Mouse (Mus musculus) embryonic facial prominence, embryonic 15.5 days (tissue): Measurements from ENCODE around the gene Axin1. TPM values are rescaled to one million over a fixed set of nuclear protein-coding genes. Genes with fewer than 3 reads are reported as not detected.

ENCODE experiments used
- ATAC-seq: fragments of 200-750 bp; cut with Nextera tagmentation; 2 replicates; pipeline ENCODE4 v1.8.0; 2017; ENCODE audit warnings: low read depth, moderate TSS enrichment; ENCODE audit not compliant: insufficient number of reproducible peaks, low FRiP score, low TSS enrichment
- H3K27ac ChIP-seq: fragments of 300-500 bp; sonication (generic); replicated peaks from 2 replicates; pipeline ENCODE4 v1.5.1; 2015; ENCODE audit warnings: mild to moderate bottlenecking, inconsistent platforms
- H3K27me3 ChIP-seq: fragments of 300-500 bp; sonication (generic); 2 replicates; pipeline ENCODE4 v1.6.1; 2015; ENCODE audit warnings: inconsistent platforms
- H3K36me3 ChIP-seq: fragments of 300-500 bp; sonication (generic); 2 replicates; pipeline ENCODE4 v1.6.1; 2015; ENCODE audit warnings: mild to moderate bottlenecking, inconsistent platforms
- H3K4me1 ChIP-seq: fragments of 300-500 bp; sonication (generic); 2 replicates; pipeline ENCODE4 v1.6.1; 2015; ENCODE audit warnings: inconsistent platforms
- H3K4me2 ChIP-seq: fragments of 300-500 bp; sonication (generic); replicated peaks from 2 replicates; pipeline ENCODE4 v1.6.1; 2015; ENCODE audit warnings: mild to moderate bottlenecking, inconsistent platforms
- H3K4me3 ChIP-seq: fragments of 300-500 bp; sonication (generic); replicated peaks from 2 replicates; pipeline ENCODE4 v1.5.1; 2015; ENCODE audit warnings: mild to moderate bottlenecking, inconsistent platforms
- H3K9ac ChIP-seq: fragments of 300-500 bp; sonication (generic); 2 replicates; pipeline ENCODE4 v1.6.1; 2015; ENCODE audit warnings: inconsistent platforms
- H3K9me3 ChIP-seq: fragments of 300-500 bp; sonication (generic); replicated peaks from 2 replicates; pipeline ENCODE4 v1.6.1; 2016; ENCODE audit warnings: inconsistent platforms
- WGBS: fragments of 180-500 bp; shearing (Covaris S2); methylation state at CpG from one replicate; pipeline ENCODE4 v1.1.7; 2015; 5-methylcytosine and 5-hydroxymethylcytosine counted together
- polyA plus RNA-seq: library from polyadenylated mRNA; unstranded; fragments of >200 nt; fragmentation: Nextera tagmentation; extraction: Ambion mirVana; gene quantifications from 2 replicates; pipeline ENCODE4 v1.2.1, GENCODE M21; 2015

Gene Axin1
- polyA plus RNA-seq, 1 experiment from 2014 or later: 12.7 TPM

DNA sequence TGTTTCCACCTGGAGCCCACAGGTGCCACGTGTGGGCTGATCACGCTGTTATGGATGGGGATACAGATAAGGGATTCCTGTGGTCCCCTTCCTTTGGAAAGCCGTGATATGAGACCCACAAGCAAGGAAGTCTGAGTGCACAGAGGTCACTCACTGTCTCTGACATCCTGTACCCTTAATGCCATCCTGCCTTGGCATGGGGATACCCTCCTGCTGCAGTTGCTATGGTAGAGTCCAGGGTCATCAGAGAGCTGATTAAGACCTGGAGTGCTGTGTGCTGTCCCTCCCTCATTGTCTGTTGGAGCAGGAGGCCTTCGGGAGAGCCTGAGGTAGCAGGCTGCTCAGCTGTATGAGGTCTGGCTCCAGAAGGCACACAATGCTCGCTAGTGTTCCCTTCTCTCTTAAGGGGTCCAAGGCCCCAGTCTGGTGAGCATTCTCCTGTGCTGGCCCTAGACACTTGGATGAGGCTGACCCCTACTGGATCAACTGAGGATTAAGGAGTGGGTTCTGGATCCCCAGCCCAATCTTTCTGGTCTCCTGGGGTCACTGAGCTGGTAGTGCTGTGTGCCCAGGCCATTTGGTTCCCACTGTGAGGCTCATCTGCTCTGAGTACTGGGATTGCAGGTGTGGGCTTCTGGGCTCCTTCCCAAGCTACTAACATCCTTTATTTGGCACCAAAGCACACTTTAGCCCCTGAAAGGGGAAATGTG, 15.9 kb upstream of the Axin1 start:
- 55% methylated on average over 5 of the region's 5 CpGs for WGBS
- H3K4me1 ChIP-seq: peaks cover 16% of the 10 kb centered on the region
- H3K4me2 ChIP-seq: no peak overlapping the region
- H3K36me3 ChIP-seq: peaks cover 25% of the 10 kb centered on the region
- H3K27me3 ChIP-seq: peaks cover 17% of the 10 kb centered on the region
- H3K4me3 ChIP-seq: 0 out of 2 replicates have a peak overlapping the region, but pooled peaks have one; percentile 98
- no peak for ATAC-seq
- no peak overlapping the region for H3K9ac ChIP-seq
- no peaks in the 10 kb centered on the region for H3K9me3 ChIP-seq
- no peak overlapping the region for H3K27ac ChIP-seq

DNA sequence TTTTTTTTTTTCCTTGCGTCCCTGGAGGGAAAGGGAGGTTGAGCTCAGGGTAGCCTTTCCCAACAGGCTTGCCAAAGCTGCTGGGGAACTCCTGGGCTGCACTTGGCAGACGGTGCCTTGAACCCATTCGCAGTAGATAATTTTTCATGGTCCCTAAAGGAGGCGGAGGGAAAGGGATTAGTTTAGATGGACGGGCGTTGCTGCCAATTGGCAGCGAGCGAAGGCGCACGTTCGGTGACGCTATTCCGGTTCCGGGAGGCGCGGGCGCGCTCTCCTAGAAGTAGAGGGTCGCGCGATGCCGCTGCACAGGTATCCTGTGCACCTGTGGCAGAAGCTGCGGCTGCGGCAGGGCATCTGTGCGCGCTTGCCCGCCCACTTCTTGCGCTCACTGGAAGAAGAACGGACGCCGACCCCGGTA, 15.2 kb upstream of the Axin1 start, which contains the start of gene Mrpl28:
TSS of gene Mrpl28 (plus strand) at position 234 of the 418 bp plus-strand sequence.
- peaks cover 32% of the 10 kb centered on the region for H3K36me3 ChIP-seq
- H3K4me3 ChIP-seq: peak within 1 kb of the TSS; percentile 98
- WGBS: under 1% methylated on average over 32 of the region's 32 CpGs
- peak within 1 kb of the TSS; percentile 82 for H3K9ac ChIP-seq
- peaks cover 10% of the 10 kb centered on the region; the same call in 1 of the 2 replicates for H3K27me3 ChIP-seq
- H3K4me2 ChIP-seq: peak within 1 kb of the TSS; percentile 78
- H3K4me1 ChIP-seq: peaks cover 16% of the 10 kb centered on the region
- ATAC-seq: peak; percentile 89
- H3K9me3 ChIP-seq: no peaks in the 10 kb centered on the region
- H3K27ac ChIP-seq: peak within 1 kb of the TSS; percentile 60; the same call in 1 of the 2 replicates

DNA sequence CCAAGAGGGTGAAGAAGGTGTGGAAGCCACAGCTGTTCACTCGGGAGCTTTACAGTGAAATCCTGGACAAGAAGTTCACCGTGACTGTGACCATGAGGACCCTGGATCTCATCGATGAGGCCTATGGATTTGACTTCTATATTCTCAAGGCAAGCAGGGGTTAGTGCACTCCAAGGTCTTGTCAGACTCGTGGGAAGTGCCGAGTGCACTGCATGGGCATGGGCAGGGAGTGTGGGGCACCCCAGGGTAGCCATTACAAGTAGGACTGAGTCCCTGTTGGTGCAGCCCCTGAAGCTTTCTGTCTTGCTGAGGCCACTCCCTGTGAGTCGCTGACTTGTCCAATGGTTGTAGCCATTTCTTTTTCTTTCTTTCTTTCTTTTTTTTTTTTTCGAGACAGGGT, 13.9 kb upstream of the Axin1 start:
- Histone ChIP-seq H3K9ac (peak overlapping the region; percentile 82), H3K27me3 (no peaks in the 10 kb centered on the region), H3K36me3 (peaks cover 44% of the 10 kb centered on the region), H3K4me1 (peaks cover 16% of the 10 kb centered on the region), H3K9me3 (no peaks in the 10 kb centered on the region), H3K4me3 (peak overlapping the region; percentile 98), H3K4me2 (peak overlapping the region; percentile 78), H3K27ac (no peak overlapping the region)
- no peak for ATAC-seq
- WGBS: 90% methylated on average over 7 of the region's 7 CpGs

DNA sequence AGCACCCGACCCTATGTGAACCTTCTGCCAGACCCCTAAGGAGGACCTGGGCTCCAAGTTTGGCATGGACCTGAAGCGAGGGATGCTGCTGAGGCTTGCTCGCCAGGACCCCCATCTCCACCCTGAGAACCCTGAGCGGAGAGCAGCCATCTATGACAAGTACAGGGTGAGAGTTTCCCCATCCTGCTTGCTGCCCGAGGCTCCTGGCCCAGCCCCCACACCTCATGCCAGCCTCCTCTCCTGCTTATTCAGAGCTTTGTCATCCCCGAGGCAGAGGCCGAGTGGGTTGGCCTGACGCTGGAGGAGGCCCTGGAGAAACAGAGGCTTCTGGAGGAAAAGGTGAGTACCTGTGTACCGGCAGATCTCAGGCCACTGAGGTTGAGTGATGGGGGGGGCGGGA, 13.3 kb upstream of the Axin1 start:
- WGBS: 88% methylated on average over 10 of the region's 10 CpGs
- no peak overlapping the region for H3K27ac ChIP-seq
- H3K4me3 ChIP-seq: no peak overlapping the region
- H3K4me1 ChIP-seq: peaks cover 16% of the 10 kb centered on the region
- no peaks in the 10 kb centered on the region for H3K27me3 ChIP-seq
- ATAC-seq: no peak
- H3K4me2 ChIP-seq: no peak overlapping the region
- H3K36me3 ChIP-seq: peaks cover 51% of the 10 kb centered on the region
- H3K9me3 ChIP-seq: no peaks in the 10 kb centered on the region
- H3K9ac ChIP-seq: no peak overlapping the region

DNA sequence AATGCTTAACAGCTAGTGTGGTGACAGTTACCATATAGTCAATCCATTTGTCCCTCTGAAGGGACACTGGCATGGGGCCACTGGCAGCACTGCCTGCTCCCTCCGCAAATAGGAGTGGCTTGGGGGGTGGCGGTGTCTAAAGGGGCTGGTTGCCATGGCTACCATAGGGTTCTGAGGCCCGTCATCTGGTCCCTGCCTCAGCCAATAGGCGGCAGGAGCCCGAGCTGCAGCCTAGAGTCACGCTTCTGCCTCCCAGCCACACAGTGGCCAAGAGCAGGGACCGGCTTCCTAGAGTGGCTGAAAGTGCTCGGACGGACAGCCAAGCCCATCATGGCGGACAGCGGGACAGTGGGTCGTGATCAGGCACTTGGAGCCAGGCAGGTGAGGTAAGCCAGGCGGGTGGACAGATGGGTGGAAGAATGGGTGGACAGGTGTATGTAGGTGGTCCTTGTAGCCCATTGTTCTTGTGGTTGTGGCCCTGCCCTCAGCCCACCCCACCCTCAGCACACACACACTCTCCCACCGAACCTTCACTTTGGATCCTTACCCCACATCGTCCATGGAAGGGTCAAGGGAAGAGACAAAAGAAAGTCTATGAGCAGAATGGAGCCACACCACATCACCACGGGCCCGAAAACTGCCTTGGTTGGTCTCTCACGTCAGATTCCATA, 7.3 kb upstream of the Axin1 start:
- 86% methylated on average over 18 of the region's 18 CpGs for WGBS

DNA sequence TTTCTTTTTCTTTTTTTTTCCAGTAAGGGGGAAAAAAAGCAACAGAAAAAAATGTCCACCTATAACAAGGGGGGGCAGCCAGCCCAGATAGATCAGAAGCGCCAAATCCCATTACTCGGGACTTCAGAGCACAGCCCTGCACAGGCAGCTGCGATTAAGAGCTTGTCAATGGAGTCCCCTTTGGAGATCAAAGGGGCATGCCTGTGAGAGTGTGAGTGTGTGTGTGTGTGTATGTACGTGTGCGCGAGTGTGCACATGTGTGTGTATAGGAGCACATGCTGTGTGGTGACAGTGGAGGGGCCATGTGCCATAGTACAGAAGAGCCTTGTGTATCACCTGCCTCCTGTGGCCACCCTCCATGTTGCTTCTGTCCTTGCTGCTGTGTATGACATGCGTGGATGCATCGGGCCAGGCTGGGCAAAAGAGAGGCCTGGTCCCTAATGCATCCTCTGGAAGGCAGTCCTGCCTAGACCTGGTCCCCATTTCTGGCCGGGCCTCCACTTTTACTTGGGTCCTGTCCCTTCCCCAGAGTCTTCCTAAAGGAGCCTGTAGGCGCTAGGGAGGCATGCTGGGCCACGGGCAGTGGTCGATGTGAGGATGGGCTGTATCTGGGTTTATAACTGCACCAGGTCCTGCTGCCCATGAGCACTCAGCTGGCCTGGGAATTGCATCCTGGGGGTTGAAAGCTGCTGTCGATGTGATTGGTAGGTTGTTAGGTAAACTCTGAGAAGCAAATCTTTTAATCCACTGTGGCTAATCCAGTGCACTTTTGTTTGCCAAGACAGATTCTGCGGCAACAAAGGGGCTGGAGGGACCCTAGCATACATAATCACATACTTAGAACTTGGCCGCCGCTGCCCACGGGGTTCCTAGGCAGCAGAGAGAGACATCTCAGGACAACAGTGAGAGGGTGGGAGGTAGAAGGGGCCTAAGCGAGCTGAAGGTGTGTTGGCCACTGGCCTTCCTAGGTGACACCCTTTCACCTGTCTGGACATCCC, 6.3 kb upstream of the Axin1 start:
- H3K4me3 ChIP-seq: no peak overlapping the region
- 83% methylated on average over 18 of the region's 18 CpGs for whole genome bisulfite sequencing
- peaks cover 45% of the 10 kb centered on the region for H3K36me3 ChIP-seq
- H3K27me3 ChIP-seq: no peaks in the 10 kb centered on the region
- H3K9ac ChIP-seq: no peak overlapping the region
- ATAC-seq: no peak
- no peaks in the 10 kb centered on the region for H3K9me3 ChIP-seq
- H3K4me1 ChIP-seq: no peaks in the 10 kb centered on the region
- no peak overlapping the region for H3K4me2 ChIP-seq
- H3K27ac ChIP-seq: no peak overlapping the region

More for the DNA sequence above, 7.3 kb upstream of the Axin1 start:
- H3K27ac ChIP-seq: no peak overlapping the region
- H3K9ac ChIP-seq: no peak overlapping the region
- H3K4me2 ChIP-seq: no peak overlapping the region
- H3K36me3 ChIP-seq: peaks cover 54% of the 10 kb centered on the region
- H3K4me3 ChIP-seq: no peak overlapping the region
- no peaks in the 10 kb centered on the region for H3K4me1 ChIP-seq
- ATAC-seq: no peak
- H3K9me3 ChIP-seq: no peaks in the 10 kb centered on the region
- H3K27me3 ChIP-seq: no peaks in the 10 kb centered on the region

DNA sequence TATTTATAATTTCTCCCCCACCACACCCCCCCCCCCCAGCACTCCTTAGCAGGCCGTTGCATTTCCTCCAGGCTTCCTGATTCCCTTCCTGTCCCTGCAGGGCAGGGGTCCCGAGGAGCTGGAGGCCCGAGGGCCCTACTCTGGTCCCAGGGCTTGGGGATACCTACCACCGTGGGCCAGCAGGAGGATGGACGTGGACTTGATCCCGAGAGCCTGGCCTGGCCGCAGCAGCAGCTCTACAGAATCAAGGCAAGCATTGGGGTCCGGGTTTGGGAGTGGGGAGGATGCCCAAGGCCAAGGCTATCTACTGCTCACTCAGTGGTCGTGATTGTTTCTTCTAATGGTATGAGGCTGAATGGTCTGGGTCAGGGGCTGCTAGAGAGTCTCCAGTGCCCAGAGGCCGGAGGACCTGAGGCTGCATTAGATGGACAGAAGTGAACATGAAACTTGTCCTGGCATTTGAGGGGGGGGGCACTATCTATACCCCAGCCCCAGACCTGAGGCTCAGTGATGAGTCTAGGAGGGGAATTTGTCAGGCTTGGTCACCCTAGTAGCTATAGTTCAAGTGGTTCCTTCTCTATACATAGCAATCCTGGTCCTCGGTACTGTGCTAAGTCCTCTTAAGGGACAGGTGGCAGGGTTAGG, 1.3 kb upstream of the Axin1 start:
- Histone ChIP-seq H3K4me3 (no peak overlapping the region), H3K27ac (no peak overlapping the region), H3K9ac (no peak overlapping the region), H3K9me3 (no peaks in the 10 kb centered on the region), H3K27me3 (no peaks in the 10 kb centered on the region), H3K4me2 (no peak overlapping the region), H3K4me1 (peaks cover 24% of the 10 kb centered on the region), H3K36me3 (no peaks in the 10 kb centered on the region; the same call in 1 of the 2 replicates)
- ATAC-seq: no peak
- WGBS: 88% methylated on average over 11 of the region's 11 CpGs

DNA sequence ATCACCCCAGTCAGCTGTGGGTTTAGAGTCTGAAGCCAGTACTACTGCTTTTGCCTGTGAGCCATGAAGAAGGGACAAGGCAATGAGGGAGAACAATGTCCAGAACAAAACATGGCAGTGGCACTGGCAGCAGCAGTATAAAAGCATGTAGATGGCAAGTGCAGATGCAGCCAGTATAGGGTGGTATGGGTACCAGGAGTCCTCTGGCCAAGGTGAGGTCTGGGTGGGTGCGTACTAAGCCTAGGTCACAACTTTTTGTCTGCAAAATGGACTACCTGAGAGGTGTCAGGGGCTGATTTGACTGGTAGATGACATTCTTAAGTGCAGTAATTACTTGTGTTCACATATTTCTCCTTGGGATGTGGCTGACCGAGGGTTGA, 747 bp upstream of the Axin1 start:
- H3K27me3 ChIP-seq: no peaks in the 10 kb centered on the region
- H3K4me1 ChIP-seq: peaks cover 24% of the 10 kb centered on the region
- ATAC-seq: no peak
- WGBS: 63% methylated on average over 2 of the region's 2 CpGs
- H3K27ac ChIP-seq: peak overlapping the region; percentile 96
- H3K36me3 ChIP-seq: peaks cover 3% of the 10 kb centered on the region
- peak overlapping the region; percentile 37; the same call in 1 of the 2 replicates for H3K9ac ChIP-seq
- H3K4me3 ChIP-seq: peak overlapping the region; percentile 90
- no peaks in the 10 kb centered on the region for H3K9me3 ChIP-seq
- H3K4me2 ChIP-seq: peak overlapping the region; percentile 69

DNA sequence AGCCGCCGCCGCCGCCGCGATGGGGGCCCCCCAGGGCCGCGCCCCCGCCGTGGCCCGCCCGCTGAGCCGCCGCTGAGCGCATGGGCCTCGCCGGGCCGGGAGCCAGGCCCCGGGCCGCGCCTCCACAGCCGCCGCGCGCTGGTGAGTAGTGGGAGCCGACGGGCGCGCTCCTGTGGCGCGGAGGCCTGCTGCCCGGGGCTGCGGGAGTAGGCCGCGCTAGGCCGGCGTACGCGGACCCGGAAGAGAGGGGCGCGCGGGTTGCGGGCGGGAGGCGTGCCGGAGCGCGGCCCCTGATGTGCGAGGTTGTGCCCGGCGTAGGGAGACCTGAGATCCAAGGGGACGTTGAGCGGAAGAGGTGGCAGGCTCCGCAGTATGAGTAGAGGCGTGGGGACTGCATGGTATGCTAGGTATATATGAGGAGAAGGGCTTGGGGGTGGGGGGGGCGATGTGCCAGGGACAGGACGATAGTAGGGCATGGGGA, 453 bp downstream of the Axin1 start:
- Histone ChIP-seq H3K27me3 (no peaks in the 10 kb centered on the region), H3K4me3 (peak overlapping the region; percentile 90), H3K4me2 (peak overlapping the region; percentile 69), H3K9ac (peak overlapping the region; percentile 97), H3K9me3 (no peaks in the 10 kb centered on the region), H3K27ac (peak overlapping the region; percentile 96), H3K4me1 (peaks cover 31% of the 10 kb centered on the region), H3K36me3 (peaks cover 15% of the 10 kb centered on the region)
- under 1% methylated on average over 46 of the region's 58 CpGs for WGBS
- ATAC-seq: peak; percentile 69

DNA sequence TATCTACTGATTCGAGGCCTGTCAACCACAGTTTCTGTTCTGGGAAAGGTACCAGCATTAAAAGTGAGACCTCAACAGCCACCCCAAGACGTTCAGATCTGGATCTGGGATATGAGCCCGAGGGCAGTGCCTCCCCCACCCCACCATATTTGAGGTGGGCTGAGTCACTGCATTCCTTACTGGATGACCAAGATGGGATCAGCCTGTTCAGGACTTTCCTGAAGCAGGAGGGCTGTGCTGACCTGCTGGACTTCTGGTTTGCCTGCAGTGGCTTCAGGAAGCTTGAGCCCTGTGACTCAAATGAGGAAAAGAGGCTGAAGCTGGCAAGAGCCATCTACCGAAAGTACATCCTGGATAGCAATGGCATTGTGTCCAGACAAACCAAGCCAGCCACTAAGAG, 4.3 kb downstream of the Axin1 start:
- Histone ChIP-seq H3K9ac (no peak overlapping the region), H3K4me1 (peaks cover 28% of the 10 kb centered on the region), H3K4me3 (no peak overlapping the region), H3K4me2 (no peak overlapping the region), H3K9me3 (no peaks in the 10 kb centered on the region), H3K27ac (no peak overlapping the region), H3K36me3 (peaks cover 41% of the 10 kb centered on the region), H3K27me3 (no peaks in the 10 kb centered on the region)
- no peak for ATAC-seq
- 87% methylated on average over 4 of the region's 4 CpGs for WGBS
